Mouse (Mus musculus) cerebellum, adult 2 months (tissue): Measurements from ENCODE around the gene Gstp1.

Source experiments
- CTCF ChIP-seq: fragments of 200-500 bp; IDR thresholded peaks from 2 replicates; pipeline ENCODE4 v1.5.1; 2011; ENCODE audit warnings: low read depth, mild to moderate bottlenecking, control low read depth, low read length, moderate library complexity, borderline replicate concordance; ENCODE audit not compliant: insufficient read depth
- POLR2A ChIP-seq: fragments of 200-500 bp; IDR thresholded peaks from 2 replicates; pipeline ENCODE4 v1.6.1; 2011; ENCODE audit warnings: low read length, control low read depth, borderline replicate concordance; ENCODE audit not compliant: insufficient read depth

- TF ChIP-seq CTCF (peak; percentile 83), POLR2A (peak; percentile 95)
Measured at GRCm38 (mm10) chr19:4012432-4013022, 25.3 kb downstream of the Gstp1 start, which contains the start of gene Ndufv1.
